Mouse (Mus musculus) CH12.LX (cell line): ENCODE data around the gene Wnt2. TPM values are rescaled to one million over a fixed set of nuclear protein-coding genes. Genes with fewer than 3 reads are reported as not detected.

Source experiments
- DNase-seq: peaks from one replicate; pipeline ENCODE4 v3.0.0-alpha.2; 2013; ENCODE audit errors: extremely low read depth
- H3K27ac ChIP-seq: 2 replicates; pipeline ENCODE4 v1.5.1; 2012; ENCODE audit warnings: low read depth, mild to moderate bottlenecking, control low read depth, moderate library complexity; ENCODE audit not compliant: insufficient read depth
- H3K27me3 ChIP-seq: replicated peaks from 2 replicates; pipeline ENCODE3; 2012; ENCODE audit warnings: inconsistent platforms
- H3K36me3 ChIP-seq, 2 experiments: replicated peaks in 1 of 2; 2 replicates each; pipeline versions ENCODE3 to v1.6.1; 2012; ENCODE audit warnings: inconsistent platforms in 1 of 2, low read length in 1 of 2, mild to moderate bottlenecking in 1 of 2, mixed read lengths in 1 of 2, moderate library complexity in 1 of 2; ENCODE audit not compliant: control insufficient read depth in 1 of 2, insufficient read depth in 1 of 2
- H3K4me1 ChIP-seq, 2 experiments: 2 replicates each; pipeline ENCODE4 v1.6.1; 2012; ENCODE audit warnings: inconsistent platforms in 1 of 2, moderate library complexity in 1 of 2; ENCODE audit not compliant: insufficient read depth in 2 of 2, control insufficient read depth in 1 of 2
- H3K4me2 ChIP-seq: 2 replicates; pipeline ENCODE4 v1.6.1; 2012; ENCODE audit warnings: low read depth, mild to moderate bottlenecking, control low read depth; ENCODE audit not compliant: poor library complexity, insufficient read depth, severe bottlenecking
- H3K4me3 ChIP-seq, 3 experiments: fragments of 150-350 bp in 1 of 3; sonication (generic) in 1 of 3; replicated peaks in 1 of 3; 2 replicates each; pipeline versions ENCODE3 to v1.5.1; 2011 to 2012; ENCODE audit warnings: low read depth in 2 of 3, low read length in 2 of 3, mild to moderate bottlenecking in 2 of 3, moderate library complexity in 2 of 3, control low read depth in 1 of 3, improper control_type of control experiment in 1 of 3, inconsistent platforms in 1 of 3, mixed read lengths in 1 of 3; ENCODE audit not compliant: poor library complexity in 1 of 3
- H3K79me2 ChIP-seq: replicated peaks from 2 replicates; pipeline ENCODE4 v1.6.1; 2012; ENCODE audit warnings: mild to moderate bottlenecking, moderate library complexity; ENCODE audit not compliant: control insufficient read depth, poor library complexity, insufficient read depth, severe bottlenecking; ENCODE audit errors: extremely low read depth
- H3K9ac ChIP-seq: 2 replicates; pipeline ENCODE4 v1.6.1; 2012; ENCODE audit warnings: low read depth, mild to moderate bottlenecking, control low read depth, moderate library complexity; ENCODE audit not compliant: insufficient read depth
- H3K9me3 ChIP-seq: replicated peaks from 2 replicates; pipeline ENCODE3; 2012; ENCODE audit warnings: low read length, inconsistent platforms, mixed read lengths
- BHLHE40 ChIP-seq: IDR thresholded peaks from 2 replicates; pipeline ENCODE4 v1.6.1; 2011; ENCODE audit warnings: mild to moderate bottlenecking, low read depth, low read length, improper control_type of control experiment
- CTCF ChIP-seq, 2 experiments: IDR thresholded peaks in 1 of 2; conservative IDR thresholded peaks in 1 of 2; 2 replicates each; pipeline ENCODE4 v1.5.1; 2011 to 2012; ENCODE audit warnings: low read depth in 2 of 2, low read length in 2 of 2, improper control_type of control experiment in 1 of 2, inconsistent platforms in 1 of 2, mild to moderate bottlenecking in 1 of 2, moderate library complexity in 1 of 2
- ELF1 ChIP-seq: IDR thresholded peaks from 2 replicates; pipeline ENCODE4 v1.6.1; 2014; ENCODE audit warnings: low read depth, mild to moderate bottlenecking, inconsistent platforms, low read length, improper control_type of control experiment
- EP300 ChIP-seq: IDR thresholded peaks from 2 replicates; pipeline ENCODE4 v1.6.1; 2011; ENCODE audit warnings: low read length, improper control_type of control experiment
- GABPA ChIP-seq: IDR thresholded peaks from 2 replicates; pipeline ENCODE4 v1.6.1; 2012; ENCODE audit warnings: low read depth, low read length, improper control_type of control experiment, inconsistent platforms; ENCODE audit not compliant: insufficient replicate concordance
- HCFC1 ChIP-seq: IDR thresholded peaks from 2 replicates; pipeline ENCODE4 v1.6.1; 2012; ENCODE audit warnings: low read depth, mild to moderate bottlenecking, inconsistent platforms, low read length, improper control_type of control experiment
- JUND ChIP-seq: conservative IDR thresholded peaks from 2 replicates; pipeline ENCODE4 v1.6.1; 2011; ENCODE audit warnings: low read depth, low read length, improper control_type of control experiment
- MAFK ChIP-seq: IDR thresholded peaks from 2 replicates; pipeline ENCODE4 v1.6.1; 2011; ENCODE audit warnings: low read length, improper control_type of control experiment; ENCODE audit not compliant: insufficient replicate concordance
- MAX ChIP-seq: IDR thresholded peaks from 2 replicates; pipeline ENCODE4 v1.6.1; 2011; ENCODE audit warnings: low read length, improper control_type of control experiment
- MXI1 ChIP-seq: IDR thresholded peaks from 2 replicates; pipeline ENCODE4 v1.6.1; 2011; ENCODE audit warnings: mild to moderate bottlenecking, low read depth, low read length, improper control_type of control experiment
- NELFE ChIP-seq: IDR thresholded peaks from 2 replicates; pipeline ENCODE4 v1.6.1; 2011; ENCODE audit warnings: low read depth, low read length, improper control_type of control experiment
- POLR2AphosphoS2 ChIP-seq: IDR thresholded peaks from 2 replicates; pipeline ENCODE4 v1.6.1; 2011; ENCODE audit warnings: low read depth, low read length, improper control_type of control experiment
- SIN3A ChIP-seq: IDR thresholded peaks from 2 replicates; pipeline ENCODE4 v1.6.1; 2012; ENCODE audit warnings: low read length, improper control_type of control experiment, inconsistent platforms
- TBP ChIP-seq: conservative IDR thresholded peaks from 2 replicates; pipeline ENCODE4 v1.6.1; 2011; ENCODE audit warnings: low read depth, low read length, improper control_type of control experiment
- UBTF ChIP-seq: IDR thresholded peaks from 2 replicates; pipeline ENCODE4 v1.6.1; 2012; ENCODE audit warnings: low read depth, mild to moderate bottlenecking, inconsistent platforms, low read length, improper control_type of control experiment, moderate library complexity
- USF2 ChIP-seq: conservative IDR thresholded peaks from 2 replicates; pipeline ENCODE4 v1.6.1; 2011; ENCODE audit warnings: low read depth, low read length, improper control_type of control experiment
- ZC3H11A ChIP-seq: IDR thresholded peaks from 2 replicates; pipeline ENCODE4 v1.6.1; 2012; ENCODE audit warnings: low read depth, mild to moderate bottlenecking, inconsistent platforms, low read length, improper control_type of control experiment
- ZKSCAN1 ChIP-seq: IDR thresholded peaks from 2 replicates; pipeline ENCODE4 v1.6.1; 2012; ENCODE audit warnings: low read depth, inconsistent platforms, low read length, improper control_type of control experiment, borderline replicate concordance
- ZMIZ1 ChIP-seq: IDR thresholded peaks from 2 replicates; pipeline ENCODE4 v1.6.1; 2012; ENCODE audit warnings: low read depth, mild to moderate bottlenecking, inconsistent platforms, low read length, improper control_type of control experiment
- ZNF384 ChIP-seq: IDR thresholded peaks from 2 replicates; pipeline ENCODE4 v1.6.1; 2012; ENCODE audit warnings: low read depth, low read length, improper control_type of control experiment, inconsistent platforms
- dilution Hi-C: fragments of 300-500 bp; cut with MboI; formaldehyde crosslinking; loops from 2 replicates; pipeline ENCODE4 v1.14.3; 2020; ENCODE audit warnings: low sequenced_read_pairs; ENCODE audit not compliant: extremely low pct_unique_long_range_greater_than_20kb, extremely low pct_ligation_motif_present
- in situ Hi-C: fragments of 300-500 bp; cut with MboI; formaldehyde crosslinking; loops from 3 replicates; pipeline ENCODE4 v1.14.3; 2019; ENCODE audit warnings: low sequenced_read_pairs, low pct_ligation_motif_present, low pct_unique_long_range_greater_than_20kb, mixed read lengths
- polyA plus RNA-seq: library from polyadenylated mRNA; unstranded; fragments of >175 nt; gene quantifications from 2 replicates; pipeline ENCODE4 v1.2.1, GENCODE M21; 2012; ENCODE audit warnings: low read depth; ENCODE audit not compliant: insufficient read length
- total RNA-seq, 2 experiments: library from RNA; depleted of rRNA; stranded (reverse); fragments of 300-350 nt in 1 of 2; fragments of >200 nt in 1 of 2; gene quantifications; 2 replicates each; pipeline ENCODE4 v1.2.3; 2012 to 2014

Wnt2 gene
- total and polyA plus RNA-seq, 3 experiments = not detected

GRCm38 (mm10) chr6:17968467-17969144 lies 61.8 kb downstream of the Wnt2 start:
- Histone ChIP-seq H3K4me1 (peaks cover 0 to 8% of the 10 kb centered on the region in 2 experiments; a peak in 2 of 4 replicates), H3K9ac (no peak overlapping the region), H3K36me3 (no peaks in the 10 kb centered on the region), H3K4me2 (no peak overlapping the region), H3K79me2 (no peaks in the 10 kb centered on the region), H3K27ac (no peak overlapping the region), H3K9me3 (no peaks in the 10 kb centered on the region), H3K4me3 (no peak overlapping the region), H3K27me3 (no peaks in the 10 kb centered on the region)
- TF ChIP-seq SIN3A = no peak
- DNase-seq = no peak
- in situ Hi-C loops = no loop called here
- dilution Hi-C loops = no loop called here

GRCm38 (mm10) chr6:17963455-17963854 lies 66.9 kb downstream of the Wnt2 start:
- Histone ChIP-seq H3K4me2 (no peak overlapping the region), H3K9me3 (no peaks in the 10 kb centered on the region), H3K4me3 (no peak overlapping the region), H3K27ac (no peak overlapping the region), H3K36me3 (no peaks in the 10 kb centered on the region), H3K27me3 (no peaks in the 10 kb centered on the region), H3K9ac (no peak overlapping the region), H3K4me1 (peaks cover 0 to 8% of the 10 kb centered on the region in 2 experiments; a peak in 2 of 4 replicates), H3K79me2 (no peaks in the 10 kb centered on the region)
- no peak for DNase-seq
- dilution Hi-C loops = no loop called here
- in situ Hi-C loops = no loop called here
- TF ChIP-seq ZKSCAN1 = no peak
- no peak for TF ChIP-seq ZC3H11A
- TF ChIP-seq SIN3A = no peak
- no peak for TF ChIP-seq JUND
- TF ChIP-seq UBTF = no peak
- TF ChIP-seq USF2 = no peak
- no peak for TF ChIP-seq GABPA
- TF ChIP-seq TBP = no peak
- no peak for TF ChIP-seq HCFC1
- no peak for TF ChIP-seq ZNF384
- TF ChIP-seq CTCF (conservative IDR thresholded peaks at IDR 0.05 in 1 of 2, IDR thresholded peaks at IDR 0.05 in 1 of 2; ENCODE audit: low read depth in 2 of 2, low read length in 2 of 2) = no peak
- no peak for TF ChIP-seq NELFE
- no peak for TF ChIP-seq POLR2AphosphoS2
- TF ChIP-seq EP300 = no peak
- no peak for TF ChIP-seq ELF1
- no peak for TF ChIP-seq MXI1
- TF ChIP-seq ZMIZ1 = no peak
- TF ChIP-seq BHLHE40 = no peak
- TF ChIP-seq MAFK = no peak
- TF ChIP-seq MAX = no peak
